Mouse (Mus musculus) lung, postnatal 14 days (tissue): ENCODE measurements at regions not wholly inside any gene's neighbourhood (a gene's known extent, or its start where the extent isn't known, plus 50 kb on each side); places are given as distances from the start of the nearest gene placed in this dataset.
"Not testable (repeated sequence)": the region's sequence is repeated elsewhere in the genome, so short reads cannot be mapped to it uniquely, and the experiment has no call there.

Experiments used
- DNase-seq: peaks from one replicate; pipeline ENCODE4 v3.0.0; 2021

DNA sequence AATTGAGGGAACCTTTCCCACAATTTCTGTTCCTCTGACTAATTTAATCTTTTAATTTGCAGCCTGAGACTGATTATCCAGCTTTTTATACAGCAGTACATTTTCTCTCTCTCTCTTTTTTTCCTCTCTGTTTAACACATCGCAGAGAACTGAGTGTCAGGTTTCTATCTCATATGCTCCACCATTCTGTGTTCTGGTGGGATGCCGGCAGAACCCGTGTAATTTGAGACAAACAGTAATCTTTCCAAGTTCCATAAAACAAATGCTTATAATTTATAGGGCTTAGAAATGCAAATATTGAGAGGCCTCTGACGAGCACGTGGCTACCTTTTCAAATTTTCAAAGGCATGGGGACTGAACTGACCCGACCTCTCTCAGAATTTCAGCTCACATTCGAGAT is 59.1 kb downstream of the Zbtb18 start:
- DNase-seq = no peak

DNA sequence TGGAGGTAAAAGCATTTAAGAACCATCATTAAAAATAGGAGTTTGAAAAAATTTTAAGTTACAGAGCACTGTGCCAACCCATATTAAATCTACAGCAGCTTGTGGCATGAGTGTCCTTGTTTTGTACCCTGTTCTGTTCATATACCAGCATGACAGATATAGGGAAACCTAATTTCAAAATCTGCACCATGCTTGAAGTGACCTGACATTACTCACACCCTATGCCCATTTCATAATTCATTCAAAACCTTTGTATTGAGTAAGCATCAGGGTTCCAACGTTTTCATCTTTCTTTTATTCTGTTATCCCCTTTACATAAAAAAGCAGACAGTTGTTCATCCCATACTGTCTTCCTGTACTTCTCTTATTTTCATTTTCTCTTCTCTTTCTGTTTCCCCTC is 61.8 kb downstream of the Zbtb18 start:
- no peak for DNase-seq

DNA sequence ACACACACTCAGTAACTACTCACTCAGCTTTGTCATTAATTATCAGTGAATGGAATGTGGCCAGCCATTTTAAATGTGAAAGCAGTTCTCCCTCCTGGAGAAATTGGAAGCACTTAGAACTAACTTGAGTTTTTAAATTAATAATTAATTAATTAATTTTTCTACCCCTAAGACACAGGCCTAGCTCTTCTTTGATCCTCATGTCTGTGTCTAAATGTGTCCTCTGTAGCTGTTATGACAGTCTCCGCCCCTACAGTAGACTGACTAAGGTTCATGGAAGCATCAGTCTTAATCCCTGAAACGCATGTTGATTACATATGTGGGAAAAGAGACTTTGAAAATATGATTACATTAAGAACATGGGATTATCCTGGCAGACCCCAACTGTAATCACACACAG is 62.6 kb downstream of the Zbtb18 start:
- DNase-seq = no peak

DNA sequence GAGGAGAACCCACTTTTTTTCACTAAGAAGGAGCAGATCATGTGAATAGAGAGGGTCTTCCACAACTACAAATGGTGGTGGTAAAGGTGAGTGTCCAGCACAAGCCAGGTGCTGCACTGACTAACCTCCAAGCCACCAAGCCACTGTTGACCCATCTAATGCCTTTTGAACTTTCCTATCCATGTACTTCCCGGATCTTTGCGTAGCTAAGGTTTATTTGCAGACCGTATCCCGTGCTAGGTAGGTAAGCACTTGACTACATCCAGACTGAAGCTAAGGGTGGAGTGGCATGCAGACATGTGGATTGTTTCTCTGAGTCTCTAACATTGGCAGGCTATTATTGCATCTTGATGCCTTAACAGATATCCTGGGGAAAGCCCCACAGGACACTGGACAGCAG is 65.2 kb downstream of the Zbtb18 start:
- not testable (repeated sequence) for DNase-seq

DNA sequence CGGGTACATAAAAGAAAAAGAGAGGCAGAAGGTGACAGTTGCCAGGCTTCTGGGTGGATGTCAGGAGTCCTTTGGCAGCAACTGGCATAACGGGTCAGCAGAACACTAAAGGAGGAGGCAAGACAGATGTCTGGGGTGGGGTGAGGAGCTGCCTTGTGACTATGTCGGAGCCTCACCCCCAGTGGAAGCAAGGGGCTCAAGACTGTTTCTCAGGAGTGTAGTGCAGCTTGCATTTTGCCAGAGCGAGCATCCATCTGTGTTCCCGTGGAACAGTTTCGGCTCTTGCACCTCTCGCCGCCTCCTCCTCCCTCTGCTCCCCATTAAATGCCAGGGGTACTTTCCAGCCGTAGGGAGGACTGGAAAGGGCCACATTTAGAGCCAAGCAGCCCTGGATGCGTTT is 67.6 kb downstream of the Zbtb18 start:
- no peak for DNase-seq

DNA sequence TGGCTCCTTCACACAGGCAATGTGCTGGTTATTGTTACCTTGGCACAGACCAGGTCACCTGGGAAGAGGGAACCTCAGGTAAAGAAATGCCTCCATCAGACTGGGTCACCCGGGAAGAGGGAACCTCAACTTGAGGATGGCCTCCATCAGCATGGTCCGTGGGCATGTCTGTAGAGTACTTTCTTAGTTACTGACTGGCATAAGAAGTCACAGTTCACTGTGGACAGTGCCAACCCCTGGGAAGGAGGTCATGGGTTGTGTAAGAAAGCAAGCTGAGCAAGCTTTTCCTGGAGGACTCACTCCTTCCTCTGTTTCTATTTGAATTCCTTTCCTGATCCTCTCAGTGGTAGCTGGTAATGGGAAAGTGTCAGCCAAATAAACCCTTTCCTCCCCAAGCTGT is 70.0 kb downstream of the Zbtb18 start:
- no peak for DNase-seq

DNA sequence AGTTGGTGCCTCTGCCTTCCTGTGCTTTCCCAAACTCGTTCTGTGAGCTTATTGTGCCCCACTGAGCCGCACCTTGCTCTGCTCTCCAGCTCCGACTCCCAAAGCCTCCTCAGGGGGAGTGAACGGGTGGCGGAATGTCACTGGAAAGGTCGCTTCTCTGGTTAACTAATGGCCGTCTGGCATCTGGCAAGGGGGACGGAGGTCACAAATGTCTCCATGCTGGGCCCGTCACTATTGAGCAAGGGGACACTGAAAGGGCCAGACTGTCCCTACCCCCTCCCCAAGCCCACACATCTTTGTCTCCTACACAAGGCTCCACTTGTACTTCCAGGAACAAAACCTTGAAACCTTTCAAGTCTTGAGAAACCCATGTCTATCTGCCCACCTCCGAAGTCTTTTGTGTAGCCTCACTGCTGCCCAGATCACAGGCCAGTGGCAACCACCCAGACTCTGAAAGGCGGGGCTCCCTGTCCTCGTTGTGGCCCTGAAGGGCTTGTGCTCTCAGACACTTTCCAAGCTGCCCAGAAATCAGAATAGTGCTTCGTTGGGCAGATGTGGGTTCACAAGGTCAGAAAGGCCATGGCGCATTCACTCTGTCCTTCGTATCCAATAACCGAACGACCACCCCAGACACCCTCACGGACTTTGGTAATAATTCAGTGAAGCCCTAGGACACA is 75.9 kb downstream of the Zbtb18 start:
- DNase-seq = no peak

DNA sequence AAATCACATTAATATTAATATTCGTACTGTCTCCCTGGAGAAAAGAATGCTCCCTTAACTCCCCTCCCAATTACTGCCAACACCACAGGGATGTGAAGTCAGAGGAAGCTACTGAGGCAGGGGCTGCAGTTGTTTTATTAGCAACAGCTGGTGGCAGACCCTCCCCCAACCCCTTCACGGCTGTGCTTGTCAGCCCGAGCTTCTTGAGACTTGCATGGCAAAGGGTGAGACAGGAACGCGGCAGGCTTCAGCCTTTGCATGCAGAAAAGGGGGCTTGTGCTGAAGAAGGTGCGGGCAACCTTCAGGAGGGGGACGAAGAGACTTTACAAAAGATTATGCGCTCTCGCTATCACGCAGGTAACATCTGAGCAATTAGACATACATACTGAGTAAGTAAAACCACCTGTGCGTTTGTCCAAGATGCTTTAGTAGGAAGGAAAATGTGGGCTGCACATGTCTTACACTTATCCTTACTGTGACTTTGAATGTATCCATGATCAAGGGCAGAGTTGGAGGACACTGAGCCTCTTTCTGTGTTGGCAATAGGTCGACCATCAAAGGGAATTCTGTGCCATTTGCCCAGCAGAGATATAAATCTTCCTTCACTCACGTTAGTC is 76.9 kb downstream of the Zbtb18 start:
- DNase-seq = no peak

DNA sequence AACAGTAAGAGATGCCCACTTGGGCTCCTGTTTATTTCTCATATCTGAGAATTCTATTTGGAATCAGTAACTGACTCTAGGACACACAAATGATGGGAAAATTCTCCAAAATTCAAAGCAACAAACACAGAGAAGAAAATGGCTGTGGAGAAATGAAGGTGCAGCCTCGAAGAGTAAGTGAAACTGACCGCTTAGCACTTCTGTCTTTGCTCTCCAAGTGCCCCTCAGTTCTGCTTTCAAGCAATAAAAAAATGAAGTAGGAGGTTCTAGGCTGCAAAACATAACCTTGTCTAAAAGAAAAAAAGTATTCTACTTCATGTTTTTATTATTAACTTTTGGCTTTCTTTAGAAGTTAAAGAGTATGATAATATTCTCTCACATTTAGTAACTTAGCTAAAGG is 79.0 kb downstream of the Zbtb18 start:
- no peak for DNase-seq

DNA sequence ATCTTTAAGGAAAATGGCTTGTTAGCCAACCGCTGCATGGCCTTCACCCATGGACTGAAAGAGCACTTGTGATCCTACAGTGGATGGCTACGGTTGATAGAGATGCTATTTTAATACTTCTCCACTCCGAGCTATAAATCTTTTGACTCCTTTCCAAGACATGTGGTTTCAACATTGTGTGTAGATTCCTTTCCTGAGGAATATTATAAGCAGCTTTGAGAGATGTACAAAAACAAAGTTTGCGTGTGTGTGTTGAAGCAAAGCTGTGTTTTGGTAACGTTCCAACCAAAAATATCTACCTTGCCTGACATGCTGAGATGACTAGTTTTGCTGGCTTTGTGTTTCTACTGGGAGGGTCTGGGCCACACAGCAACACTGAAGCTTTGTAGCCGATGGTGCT is 83.0 kb downstream of the Zbtb18 start:
- no peak for DNase-seq

DNA sequence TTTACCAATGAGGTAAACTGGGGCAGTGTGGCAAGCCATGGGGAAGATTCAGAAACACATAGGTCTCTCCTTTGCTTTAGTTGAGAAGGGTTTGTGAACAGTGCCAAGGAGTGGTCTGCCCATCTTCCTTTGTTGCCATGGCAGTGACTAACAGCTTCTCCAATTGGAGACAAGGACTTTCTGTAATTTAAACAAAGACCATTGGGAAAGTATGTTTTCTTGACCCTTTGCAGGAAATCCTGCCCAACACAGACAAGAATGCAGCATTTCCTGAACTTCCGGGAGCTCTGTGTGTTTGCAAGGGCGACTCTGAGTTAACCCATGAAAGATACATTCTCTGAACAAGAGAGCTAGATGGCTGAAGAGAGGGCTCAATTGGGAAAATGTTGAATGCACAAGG is 89.6 kb downstream of the Zbtb18 start:
- peak; percentile 51 for DNase-seq

DNA sequence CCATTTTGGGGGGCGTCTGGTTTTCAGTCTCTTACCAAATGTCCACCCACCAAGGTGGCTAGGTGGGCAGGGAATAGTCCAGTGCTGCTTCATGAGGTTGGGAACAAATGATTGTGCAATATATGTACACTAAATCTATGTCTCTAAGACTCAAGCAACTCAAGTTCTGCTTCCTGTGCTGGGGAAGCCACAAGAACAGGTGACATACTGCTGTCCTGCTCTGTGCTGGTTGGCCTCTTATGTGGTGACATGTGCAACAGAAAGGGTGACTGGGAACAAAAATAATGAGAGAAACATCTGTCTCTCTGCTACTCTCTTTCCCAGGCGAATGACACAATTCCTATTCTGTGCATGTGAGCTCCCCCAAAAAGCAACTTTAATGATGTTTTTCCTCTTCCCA is 90.5 kb downstream of the Zbtb18 start:
- no peak for DNase-seq

DNA sequence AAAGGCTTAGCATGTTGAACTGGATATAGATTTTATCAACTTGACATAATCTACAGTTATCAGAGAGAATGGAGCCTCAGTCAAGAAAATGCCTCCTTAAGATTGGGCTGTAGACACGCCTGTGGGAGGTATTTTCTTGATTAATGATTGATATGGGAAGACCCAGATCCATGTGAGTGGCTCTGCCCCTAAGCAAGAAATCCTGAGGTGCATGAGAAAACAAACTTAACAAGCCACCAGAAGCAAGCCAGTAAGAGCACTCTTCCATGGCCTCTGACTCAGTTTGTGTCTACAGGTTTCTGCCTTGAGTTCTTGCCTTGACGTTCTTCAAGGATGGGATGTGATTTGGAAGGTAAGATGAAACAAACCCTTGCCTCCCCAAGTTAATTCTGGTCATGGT is 91.2 kb downstream of the Zbtb18 start:
- DNase-seq = no peak

DNA sequence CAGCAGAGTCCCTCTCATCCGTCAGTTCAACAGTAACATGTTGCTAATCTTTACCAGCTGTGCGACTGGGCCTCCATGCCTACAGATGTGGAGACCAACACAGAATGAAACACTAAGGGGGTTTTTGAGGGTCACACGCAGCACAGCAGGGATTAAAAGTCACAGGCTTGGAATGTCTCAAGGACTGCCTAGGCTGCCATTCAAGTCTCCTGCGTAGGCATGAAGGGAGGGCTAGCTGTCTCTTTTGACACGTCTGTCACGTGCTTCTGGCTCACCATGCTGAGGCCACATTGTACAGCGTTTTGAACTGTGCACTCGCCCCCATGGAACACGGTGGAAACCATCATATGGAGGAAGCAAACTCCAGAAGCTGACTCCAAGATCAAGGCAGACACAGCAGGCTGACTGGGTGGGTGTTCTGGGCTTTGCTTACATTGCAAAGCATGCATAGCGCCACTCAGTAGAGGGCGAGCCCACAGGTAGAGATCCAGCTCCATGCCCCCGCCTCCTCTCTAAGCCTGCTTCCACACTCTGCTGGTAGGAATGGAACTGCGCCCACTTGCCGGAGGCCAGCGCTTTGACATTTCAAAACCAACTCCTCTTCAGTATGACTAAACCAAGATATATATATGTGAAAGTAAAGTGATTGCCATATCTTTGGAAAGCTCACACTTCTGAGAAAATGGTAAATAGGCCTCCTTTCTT is 103.0 kb downstream of the Zbtb18 start:
- no peak for DNase-seq

DNA sequence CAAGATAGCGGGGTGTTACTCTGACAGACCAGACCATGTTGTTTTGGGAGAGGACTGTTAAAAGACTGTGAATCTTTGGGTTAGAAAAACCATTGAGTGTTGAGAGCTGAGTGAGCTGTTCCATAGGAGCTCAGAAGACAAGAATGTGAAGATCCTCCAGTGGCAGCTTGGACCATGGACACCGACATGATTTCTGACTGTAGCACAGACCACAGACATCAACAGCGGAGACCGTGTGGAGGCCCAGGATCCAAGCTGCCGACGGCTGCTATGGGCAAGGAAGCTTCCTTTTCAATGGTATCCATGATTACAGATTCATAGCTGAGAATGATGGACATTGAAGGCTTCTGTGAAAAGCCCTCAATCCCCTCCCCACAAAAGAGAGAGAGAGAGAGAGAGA is 105.6 kb downstream of the Zbtb18 start:
- no peak for DNase-seq

DNA sequence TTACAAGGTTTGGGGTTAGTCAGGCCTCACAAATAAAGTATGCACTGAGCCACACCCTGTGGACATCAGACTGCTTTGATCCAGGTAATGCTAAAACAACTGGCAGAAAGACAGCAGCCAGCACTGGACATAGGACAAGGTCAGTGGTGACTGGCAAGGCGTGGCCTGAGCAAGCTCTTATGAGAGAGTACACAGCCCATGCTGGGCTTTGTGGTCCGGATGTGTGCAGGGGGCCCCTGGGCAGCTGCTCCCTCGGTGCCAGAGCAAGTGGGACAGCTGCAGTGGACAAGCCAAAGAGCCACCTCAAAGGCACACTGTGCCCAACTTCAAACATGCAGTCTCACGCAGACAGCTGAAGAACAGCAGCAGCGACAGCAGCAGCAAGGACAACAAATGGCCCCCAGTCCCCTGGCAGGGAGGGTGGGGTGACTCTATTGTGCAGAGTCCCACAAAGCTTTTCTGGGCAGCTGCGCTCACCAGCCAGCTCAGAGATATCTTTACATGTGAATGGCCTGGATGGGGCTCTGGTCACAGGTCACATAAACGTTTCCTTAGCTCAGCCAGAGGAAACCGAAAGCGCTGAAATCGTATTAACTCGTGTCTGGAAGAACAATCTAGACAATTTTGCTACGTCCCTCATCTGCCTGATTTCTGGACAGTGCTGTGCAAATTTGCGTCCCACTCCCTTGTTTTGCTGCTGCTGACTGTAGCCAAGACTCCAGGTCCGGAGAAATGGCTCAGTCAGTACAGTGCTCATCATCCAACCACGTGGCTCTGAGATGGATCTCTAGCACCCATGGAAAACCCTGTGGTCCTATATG is 113.5 kb downstream of the Zbtb18 start:
- DNase-seq = peak; percentile 30

DNA sequence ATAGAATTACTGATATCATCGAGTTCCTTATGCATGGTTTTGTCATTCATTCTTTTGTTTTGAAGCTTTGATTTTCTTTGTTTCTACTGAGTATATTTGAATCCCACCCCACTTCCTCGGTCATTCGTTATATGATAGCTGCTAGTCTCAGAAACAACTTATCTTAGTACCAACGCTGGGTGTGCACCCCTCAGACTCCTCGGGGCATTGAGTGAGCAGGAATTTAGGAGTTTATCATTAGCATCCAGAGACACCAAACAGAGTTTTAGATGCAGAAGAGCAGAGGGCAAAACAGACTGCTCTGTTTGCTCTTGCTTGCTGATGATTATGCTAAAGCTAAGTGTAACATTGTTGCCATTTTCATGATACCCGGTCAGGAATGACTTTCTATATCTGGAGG is 115.3 kb downstream of the Zbtb18 start:
- DNase-seq = no peak

DNA sequence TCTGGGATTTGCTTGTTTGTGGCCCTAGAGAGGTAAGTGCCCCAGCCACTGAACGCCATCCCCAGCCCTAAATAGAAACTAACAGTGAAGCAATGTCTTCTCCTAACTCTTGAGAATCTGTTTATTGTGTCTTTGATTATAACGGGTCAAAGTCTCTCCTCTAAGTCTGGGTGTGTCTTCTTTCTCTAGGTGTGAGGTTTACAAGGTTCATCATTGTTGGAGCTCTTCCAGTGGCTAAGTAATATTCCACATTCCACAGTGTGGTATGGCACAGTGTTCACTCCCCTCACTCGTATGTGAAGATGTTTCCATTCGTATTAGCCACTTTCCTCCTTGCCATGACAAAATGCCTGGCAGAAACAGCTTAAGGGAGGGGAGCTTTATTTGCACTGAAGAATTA is 115.7 kb downstream of the Zbtb18 start:
- no peak for DNase-seq

DNA sequence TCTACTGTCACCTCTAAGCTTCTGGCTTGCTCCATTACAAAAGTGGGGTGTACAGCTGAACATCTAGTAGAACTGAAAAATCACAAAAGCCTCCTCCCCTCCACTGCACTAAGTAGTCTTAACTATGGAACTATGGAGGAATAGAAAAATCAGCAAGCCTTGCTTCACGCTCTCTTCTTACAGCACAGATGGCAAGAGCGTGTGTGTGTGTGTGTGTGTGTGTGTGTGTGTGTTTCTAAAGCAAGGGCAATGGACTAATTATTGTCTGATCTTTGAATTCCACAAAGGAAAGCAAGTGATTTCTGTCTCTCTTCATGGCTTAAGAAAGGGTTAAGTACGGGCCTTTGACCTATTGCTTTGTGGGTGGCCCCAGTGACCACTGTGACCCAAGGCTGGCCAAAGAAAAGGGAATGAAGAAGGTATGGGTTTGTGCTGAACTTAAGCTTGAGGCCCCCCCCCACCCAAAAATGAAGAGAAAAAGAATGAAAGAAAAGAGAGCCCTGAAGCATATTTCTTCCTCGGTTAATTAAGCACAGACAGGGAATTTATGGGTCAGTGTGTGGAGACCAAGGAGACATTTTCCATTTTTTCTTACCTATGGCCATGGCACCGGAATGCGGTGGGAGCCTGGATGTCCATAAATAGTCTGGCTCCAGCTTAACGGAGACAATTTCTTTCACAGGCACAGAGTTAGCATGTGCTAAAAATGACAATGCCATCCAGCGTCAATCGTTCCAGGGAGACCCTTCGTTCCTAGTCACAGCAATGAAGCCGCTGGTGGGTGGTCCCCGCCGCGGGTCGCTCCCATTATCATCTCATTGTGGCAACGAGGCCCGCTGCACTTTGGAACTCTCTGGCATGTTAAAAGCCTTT is 119.8 kb downstream of the Zbtb18 start:
- DNase-seq = no peak

DNA sequence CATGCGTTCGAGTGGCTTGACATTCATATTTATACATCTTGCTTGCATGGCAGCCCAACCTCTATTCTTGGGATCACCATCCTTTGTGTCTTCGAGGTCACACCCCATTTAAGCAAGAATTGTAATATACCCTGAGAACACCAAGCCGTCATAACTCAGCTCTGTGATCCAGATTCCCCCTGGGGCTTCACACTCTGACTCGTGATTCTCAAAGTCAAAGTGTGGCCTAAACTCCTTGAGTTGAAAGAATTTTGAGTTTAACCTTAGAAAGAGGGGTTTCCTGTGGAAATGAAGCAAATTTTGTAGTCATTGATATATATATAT is 120.4 kb downstream of the Zbtb18 start:
- DNase-seq = no peak

DNA sequence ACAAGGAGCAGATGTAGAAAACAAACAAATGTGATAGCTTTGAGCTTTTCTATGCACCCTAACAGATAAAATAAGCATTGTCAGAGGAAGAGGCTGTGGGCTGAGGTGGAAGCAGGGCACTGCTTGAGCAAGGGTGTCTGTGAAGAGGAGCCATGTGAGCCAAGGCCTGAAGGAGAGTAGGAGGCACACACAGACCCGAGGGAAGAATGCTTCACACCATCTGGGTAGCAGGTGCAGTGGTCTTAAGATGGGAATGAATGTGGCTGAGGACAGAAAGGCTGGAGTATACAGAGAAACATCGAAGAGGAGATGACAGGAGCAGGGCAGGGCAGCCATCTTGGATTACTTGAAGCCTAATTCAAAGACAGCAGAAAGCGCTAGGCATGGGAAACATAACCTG is 123.5 kb downstream of the Zbtb18 start:
- DNase-seq = no peak

DNA sequence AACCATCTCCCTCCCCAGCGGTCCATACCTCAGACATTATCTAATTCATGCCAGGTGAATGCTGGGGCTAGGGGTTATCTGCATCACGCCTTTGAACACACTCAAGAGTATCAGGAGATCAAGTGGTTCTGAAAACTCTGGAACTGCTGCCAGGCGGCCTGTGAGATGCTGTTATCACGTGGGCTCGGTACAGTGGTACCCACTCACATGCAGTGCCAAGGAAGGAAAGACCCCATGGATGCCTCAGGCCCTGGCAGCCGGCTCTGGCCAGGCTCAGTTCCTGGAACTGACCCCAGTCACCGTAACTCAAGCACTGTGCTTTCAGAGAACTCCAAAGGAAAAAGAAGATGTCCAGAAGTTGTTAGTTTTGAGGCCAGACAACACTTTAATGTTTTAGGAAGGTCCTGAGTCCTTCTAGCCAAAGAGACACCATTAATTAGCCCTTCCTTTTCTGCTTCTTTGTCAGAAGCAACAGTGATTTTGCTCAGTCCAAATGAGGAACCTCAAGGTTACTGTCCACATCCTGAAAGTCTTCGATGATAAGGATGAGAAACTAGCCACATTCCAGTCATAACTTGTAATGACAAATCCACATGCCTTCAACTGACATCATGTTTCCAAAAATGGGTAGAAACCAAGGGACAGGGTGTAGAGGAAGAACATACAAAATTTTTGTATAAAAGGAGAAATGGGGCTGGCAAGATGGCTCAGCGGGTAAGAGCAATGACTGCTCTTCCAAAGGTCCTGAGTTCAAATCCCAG is 126.1 kb downstream of the Zbtb18 start:
- DNase-seq = no peak
